Mouse (Mus musculus) megakaryocyte-erythroid progenitor cell, adult 5-6 weeks (primary cell): ENCODE measurements at regions not wholly inside any gene's neighbourhood (a gene's known extent, or its start where the extent isn't known, plus 50 kb on each side); places are given as distances from the start of the nearest gene placed in this dataset.

Experiments used
- ATAC-seq: replicated peaks from 2 replicates; pipeline ENCODE4 v1.8.0; 2016; ENCODE audit warnings: mild to moderate bottlenecking, inconsistent platforms; ENCODE audit not compliant: severe bottlenecking, poor library complexity, low FRiP score, low TSS enrichment

DNA sequence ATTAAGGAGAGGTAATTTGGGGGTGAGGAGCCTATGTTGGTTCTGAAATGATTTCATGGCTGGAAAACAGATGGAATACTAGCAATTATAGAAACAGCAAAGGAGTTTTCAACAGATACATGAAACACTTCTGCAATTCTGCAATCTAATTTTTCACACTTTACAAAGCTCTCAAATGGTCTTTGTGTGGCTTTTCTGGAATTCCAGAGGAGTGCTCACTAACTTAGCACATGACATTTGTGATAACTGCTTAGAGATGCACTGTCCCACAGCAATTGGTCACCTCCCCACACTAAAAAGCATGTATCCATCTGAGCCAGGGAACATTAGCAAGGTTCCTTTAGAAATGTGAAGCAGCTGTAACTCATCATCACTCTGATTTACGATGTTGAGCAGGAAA is 560.1 kb downstream of the Cenpc1 start:
- no peak for ATAC-seq

DNA sequence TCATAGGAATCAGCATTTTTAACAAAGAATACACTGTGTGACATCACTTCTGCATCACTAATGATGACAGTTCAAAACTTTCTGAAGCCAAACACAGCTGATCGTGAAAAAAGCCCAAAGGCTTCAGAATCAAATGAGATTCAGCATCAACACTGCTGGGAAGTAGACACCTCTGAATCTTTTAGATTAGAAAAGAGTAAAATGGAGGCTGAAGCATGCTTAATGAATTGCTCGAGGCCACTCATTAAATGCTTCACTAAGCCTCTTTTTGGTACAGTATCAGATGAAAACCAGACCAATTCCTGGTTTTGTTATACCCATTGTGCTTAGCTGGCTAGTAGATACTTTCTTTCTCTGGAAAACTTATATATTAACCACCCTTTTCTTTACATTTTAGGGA is 568.1 kb downstream of the Cenpc1 start:
- no peak for ATAC-seq

GRCm38 (mm10) chr5:85485733-85486322 is 579.6 kb downstream of the Cenpc1 start:
- no peak for ATAC-seq

DNA sequence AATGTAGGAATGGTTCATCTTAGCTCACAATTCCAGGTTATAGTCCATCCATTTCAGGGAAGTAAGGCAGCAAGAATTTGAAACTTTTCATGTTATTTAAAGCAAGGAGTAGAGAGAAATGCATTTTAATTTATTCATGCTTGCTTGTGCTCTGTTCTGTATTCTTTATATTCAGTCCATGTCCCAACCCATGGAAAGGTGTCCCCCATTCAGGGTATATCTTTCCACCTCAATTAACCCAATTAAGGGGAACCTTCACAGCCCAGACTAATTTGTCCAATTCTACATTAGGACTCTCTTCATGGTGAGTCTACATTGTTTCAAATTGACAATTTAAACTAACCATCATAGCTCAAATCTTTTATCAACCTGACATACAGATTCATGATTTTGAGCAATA is 580.2 kb downstream of the Cenpc1 start:
- ATAC-seq: no peak

DNA sequence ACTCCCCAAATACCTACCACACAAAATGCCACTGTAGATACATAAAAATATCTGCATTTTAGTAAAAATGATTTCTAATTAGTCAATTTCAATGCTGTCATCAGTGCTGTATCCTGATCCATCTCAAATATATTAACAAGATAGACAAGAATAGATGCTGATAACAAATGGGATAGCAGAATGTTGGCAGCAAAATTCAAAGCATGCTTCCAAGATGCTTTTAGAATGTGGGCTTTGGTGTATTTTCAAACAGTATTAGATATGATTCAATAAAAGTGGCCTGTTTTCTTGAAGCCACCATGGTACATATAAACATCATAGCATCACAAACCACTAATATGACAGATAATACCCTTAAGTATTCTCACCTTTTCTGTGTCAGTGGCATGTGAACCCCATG is 597.6 kb downstream of the Cenpc1 start:
- no peak for ATAC-seq

DNA sequence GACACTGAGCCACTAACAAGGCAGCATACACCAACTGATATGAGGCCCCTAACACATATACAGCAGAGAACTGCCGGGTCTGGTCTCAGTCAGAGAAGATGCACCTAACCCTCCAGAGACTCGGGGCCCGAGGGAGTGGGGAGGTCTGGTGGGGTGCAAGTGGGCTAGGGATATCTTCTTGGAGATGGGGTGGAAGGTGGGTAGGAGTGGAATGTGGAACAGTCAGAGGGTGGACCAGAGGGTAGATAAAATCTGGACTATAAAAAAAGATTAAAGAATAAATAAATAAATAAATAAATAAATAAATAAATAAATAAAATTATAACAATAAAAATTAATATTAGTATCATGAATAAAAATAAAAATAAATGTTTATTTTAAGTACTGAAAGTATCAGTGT is 598.2 kb downstream of the Cenpc1 start:
- ATAC-seq: no peak
